In the genomic region with DNA sequence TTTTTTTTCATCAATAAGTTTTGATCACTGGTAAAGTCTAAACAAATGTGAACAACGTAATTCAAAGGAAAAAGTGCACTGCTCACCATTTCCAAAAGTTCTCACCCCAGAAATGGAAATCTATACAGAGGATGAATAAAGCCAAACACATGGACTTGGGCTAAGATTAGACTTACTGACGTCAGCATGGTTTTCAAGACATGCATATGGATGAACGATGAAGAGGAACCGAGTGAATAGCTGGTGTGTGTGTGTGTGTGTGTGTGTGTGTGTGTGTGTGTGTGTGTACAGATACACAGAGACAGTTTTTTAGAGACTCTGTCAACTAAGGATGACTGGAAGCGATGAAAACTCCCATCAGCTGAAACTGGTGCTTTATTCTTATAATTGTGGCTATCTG, we compare ENCODE assay signal across 19 mouse cellular contexts. TPM values are rescaled to one million over a fixed set of nuclear protein-coding genes. Genes with fewer than 3 reads are reported as not detected.
DNase-seq lines count a peak whose midpoint lies in the region; ATAC-seq and TF ChIP-seq lines count a peak whose summit lies in the region.
"Had no signal": no experiment of that assay in that cellular context is flagged by ENCODE, and none has a peak within 500 bp of the region (broad histone marks: within the 10 kb centered on the region; RNA-seq: fewer than 3 reads in every experiment).

No protein-coding gene starts in this region.

- H3K27me3 ChIP-seq in midbrain, embryonic 12.5 days, result no peaks in the 10 kb centered on the region
- H3K27me3 ChIP-seq in midbrain, embryonic 16.5 days (ENCODE audit: control insufficient read depth, insufficient read depth, low read depth, low read length), result no peaks in the 10 kb centered on the region
- H3K27me3 ChIP-seq: hindbrain, embryonic 12.5 days; hindbrain, embryonic 15.5 days had no signal

- H3K4me1 ChIP-seq in midbrain, embryonic 12.5 days, result peaks cover 13% of the 10 kb centered on the region
- peaks cover 2% of the 10 kb centered on the region; the same call in 1 of the 2 replicates for H3K4me1 ChIP-seq in midbrain, embryonic 16.5 days (ENCODE audit: control insufficient read depth, insufficient read depth, low read length)
- H3K4me1 ChIP-seq in embryonic fibroblast, embryonic 13.5 days (ENCODE audit: control insufficient read depth, insufficient read depth, low read length), result peaks cover 9% of the 10 kb centered on the region

- no peaks in the 10 kb centered on the region for H3K36me3 ChIP-seq in midbrain, embryonic 12.5 days
- H3K36me3 ChIP-seq in midbrain, embryonic 16.5 days (ENCODE audit: control insufficient read depth, insufficient read depth, low read length), result no peaks in the 10 kb centered on the region
- H3K36me3 ChIP-seq: forebrain, embryonic 12.5 days; hindbrain, embryonic 12.5 days; hindbrain, embryonic 15.5 days had no signal

- H3K9me3 ChIP-seq in midbrain, embryonic 12.5 days, result no peaks in the 10 kb centered on the region
- H3K9me3 ChIP-seq in midbrain, embryonic 16.5 days (replicated peaks; ENCODE audit: control insufficient read depth, low read length, poor library complexity, severe bottlenecking), result no peaks in the 10 kb centered on the region
- H3K9me3 ChIP-seq: forebrain, embryonic 12.5 days; hindbrain, embryonic 12.5 days; hindbrain, embryonic 15.5 days had no signal

- H3K4me2 ChIP-seq in midbrain, embryonic 12.5 days (replicated peaks), result no peak overlapping the region
- no peak overlapping the region for H3K4me2 ChIP-seq in midbrain, embryonic 16.5 days (ENCODE audit: low read length)
- H3K4me2 ChIP-seq: forebrain, embryonic 12.5 days; heart, embryonic 11.5 days; hindbrain, embryonic 12.5 days; hindbrain, embryonic 15.5 days had no signal

- H3K4me3 ChIP-seq in midbrain, embryonic 12.5 days, result no peak overlapping the region
- no peak overlapping the region for H3K4me3 ChIP-seq in midbrain, embryonic 16.5 days (ENCODE audit: low read depth, low read length)
- H3K4me3 ChIP-seq in embryonic fibroblast, embryonic 13.5 days (ENCODE audit: insufficient read depth, low read length), result no peak overlapping the region
- H3K4me3 ChIP-seq: forebrain, embryonic 12.5 days; hindbrain, embryonic 12.5 days; hindbrain, embryonic 15.5 days had no signal

- peak; percentile 76 for ATAC-seq in frontal cortex, adult (ENCODE audit: low TSS enrichment)
- ATAC-seq in midbrain, embryonic 12.5 days (ENCODE audit: low FRiP score, low read depth), result 0 out of 2 replicates have a peak, but pooled peaks have one; percentile 44
- no peak for ATAC-seq in midbrain, embryonic 16.5 days
- ATAC-seq: CD4-positive, CD25-positive, alpha-beta regulatory T cell, adult 4 months; intestine, postnatal 0 days had no signal

- 66% methylated on average over 5 of the region's 5 CpGs for WGBS in midbrain, embryonic 12.5 days
- WGBS in midbrain, embryonic 16.5 days, result 49% methylated on average over 5 of the region's 5 CpGs

- no peak for TF ChIP-seq POLR2A in embryonic fibroblast, embryonic 13.5 days (IDR thresholded peaks at IDR 0.05; ENCODE audit: low read depth, low read length)

- no peak overlapping the region for H3K9ac ChIP-seq in midbrain, embryonic 12.5 days (replicated peaks)
- no peak overlapping the region for H3K9ac ChIP-seq in midbrain, embryonic 16.5 days (ENCODE audit: low read depth, low read length)
- H3K9ac ChIP-seq: forebrain, embryonic 12.5 days; hindbrain, embryonic 12.5 days; hindbrain, embryonic 15.5 days had no signal

- no peak for DNase-seq in frontal cortex, postnatal 25 days (ENCODE audit: low spot score in 2 of 2)
- DNase-seq in thymus, postnatal 0 days (ENCODE audit: low spot score), result no peak
- DNase-seq: adrenal gland, adult 8-10 months; adrenal gland, postnatal 25 days; cerebellum, adult 18-20 months; cerebellum, adult 9-10 months; cerebellum, postnatal 14 days; gastrocnemius, postnatal 25 days; heart, adult 11 months had no signal

- no peak overlapping the region for H3K27ac ChIP-seq in midbrain, embryonic 12.5 days (replicated peaks)
- H3K27ac ChIP-seq in midbrain, embryonic 16.5 days (ENCODE audit: low read length), result no peak overlapping the region
- H3K27ac ChIP-seq in embryonic fibroblast, embryonic 13.5 days (ENCODE audit: insufficient read depth, low read length), result peak overlapping the region; percentile 31; the same call in 1 of the 2 replicates
- H3K27ac ChIP-seq: forebrain, embryonic 12.5 days; hindbrain, embryonic 12.5 days; hindbrain, embryonic 15.5 days had no signal

- TF ChIP-seq CTCF in embryonic fibroblast, embryonic 13.5 days (IDR thresholded peaks at IDR 0.05; ENCODE audit: borderline replicate concordance, insufficient read depth, low read length), result no peak

RNA-seq across cellular contexts. Expression of a gene that starts 29.2 kb away (rescaled TPM):
- 15.3 and 19.5 TPM in 2 replicates for polyA plus RNA-seq in midbrain, embryonic 12.5 days (2016; fragmentation: Nextera tagmentation; extraction: Ambion mirVana)
- polyA plus RNA-seq in midbrain, embryonic 16.5 days (2015; fragmentation: Nextera tagmentation; extraction: Ambion mirVana), result 20.3 and 25.9 TPM in 2 replicates
- 65.4 and 67.9 TPM in 2 replicates for polyA plus RNA-seq in embryonic fibroblast, embryonic 13.5 days (2011; ENCODE audit: insufficient read length, low read depth, missing spikeins)
- 0.73 and 0.95 TPM in 2 replicates for polyA plus RNA-seq in thymus, postnatal 0 days (2015; fragmentation: Nextera tagmentation; extraction: Ambion mirVana)
- polyA plus RNA-seq: CD4-positive, CD25-positive, alpha-beta regulatory T cell, adult 4 months had no signal
